21 mouse cellular contexts compared by ENCODE assay signal in genomic region chr15:77089249-77089648, GRCm38 (mm10). TPM values are rescaled to one million over a fixed set of nuclear protein-coding genes. Genes with fewer than 3 reads are reported as not detected.
DNase-seq lines count a peak whose midpoint lies in the region; ATAC-seq lines count a peak whose summit lies in the region.
"Had no signal": no experiment of that assay in that cellular context is flagged by ENCODE, and none has a peak within 500 bp of the region (broad histone marks: within the 10 kb centered on the region; RNA-seq: fewer than 3 reads in every experiment).

No protein-coding gene starts in this region.

- DNase-seq in hindbrain, embryonic 11.5 days (ENCODE audit: low spot score): no peak
- DNase-seq in kidney, postnatal 25 days: no peak
- DNase-seq in retina, postnatal 1 day: peak; percentile 25
- DNase-seq in retina, embryonic 14.5 days (ENCODE audit: low spot score): no peak
- no peak for DNase-seq in left cerebral cortex, postnatal 10 days (ENCODE audit: extremely low spot score in 1 of 2, low spot score in 2 of 2)
- DNase-seq: adrenal gland, adult 2 months; B cell, adult 2 months; cerebellum, adult 9-10 months; forebrain, postnatal 0 days; gastrocnemius, postnatal 36 days; heart, postnatal 36 days; liver had no signal

- H3K4me2 ChIP-seq in hindbrain, embryonic 13.5 days: no peak overlapping the region
- no peak overlapping the region for H3K4me2 ChIP-seq in hindbrain, embryonic 11.5 days (replicated peaks; ENCODE audit: low read depth, low read length)
- H3K4me2 ChIP-seq in kidney, embryonic 16.5 days (replicated peaks; ENCODE audit: low read depth, low read length): no peak overlapping the region
- H3K4me2 ChIP-seq: midbrain, embryonic 12.5 days had no signal

- WGBS in hindbrain, embryonic 13.5 days: 56% methylated on average over 11 of the region's 11 CpGs
- 80% methylated on average over 11 of the region's 11 CpGs for WGBS in hindbrain, embryonic 11.5 days
- WGBS in kidney, embryonic 16.5 days: 44% methylated on average over 11 of the region's 11 CpGs

- H3K27ac ChIP-seq in hindbrain, embryonic 13.5 days: 0 out of 2 replicates have a peak overlapping the region, but pooled peaks have one; percentile 44
- H3K27ac ChIP-seq in hindbrain, embryonic 11.5 days (ENCODE audit: low read depth, low read length): no peak overlapping the region
- no peak overlapping the region for H3K27ac ChIP-seq in kidney, embryonic 16.5 days (ENCODE audit: low read length)
- H3K27ac ChIP-seq: forebrain, embryonic 10.5 days; midbrain, embryonic 12.5 days had no signal

- no peaks in the 10 kb centered on the region for H3K27me3 ChIP-seq in hindbrain, embryonic 13.5 days
- H3K27me3 ChIP-seq in hindbrain, embryonic 11.5 days (ENCODE audit: control insufficient read depth, insufficient read depth, low read length): no peaks in the 10 kb centered on the region
- no peaks in the 10 kb centered on the region for H3K27me3 ChIP-seq in kidney, embryonic 16.5 days (ENCODE audit: insufficient read depth, low read length)
- H3K27me3 ChIP-seq: midbrain, embryonic 12.5 days had no signal

- peaks cover 18% of the 10 kb centered on the region for H3K4me1 ChIP-seq in hindbrain, embryonic 13.5 days (replicated peaks)
- no peaks in the 10 kb centered on the region for H3K4me1 ChIP-seq in hindbrain, embryonic 11.5 days (replicated peaks; ENCODE audit: control insufficient read depth, insufficient read depth, low read length)
- H3K4me1 ChIP-seq in kidney, embryonic 16.5 days (ENCODE audit: insufficient read depth, low read length): peaks cover 14% of the 10 kb centered on the region; the same call in 1 of the 2 replicates
- H3K4me1 ChIP-seq: midbrain, embryonic 12.5 days had no signal

- peaks cover 70% of the 10 kb centered on the region for H3K36me3 ChIP-seq in hindbrain, embryonic 13.5 days
- H3K36me3 ChIP-seq in hindbrain, embryonic 11.5 days (ENCODE audit: control insufficient read depth, insufficient read depth, low read length): peaks cover 7% of the 10 kb centered on the region; the same call in 1 of the 2 replicates
- peaks cover 27% of the 10 kb centered on the region for H3K36me3 ChIP-seq in kidney, embryonic 16.5 days (ENCODE audit: insufficient read depth, low read length)

- H3K4me3 ChIP-seq in hindbrain, embryonic 13.5 days: no peak overlapping the region
- no peak overlapping the region for H3K4me3 ChIP-seq in hindbrain, embryonic 11.5 days (ENCODE audit: low read depth, low read length)
- H3K4me3 ChIP-seq in kidney, embryonic 16.5 days (ENCODE audit: low read length): no peak overlapping the region
- H3K4me3 ChIP-seq: forebrain, embryonic 10.5 days; midbrain, embryonic 12.5 days had no signal

- no peak overlapping the region for H3K9ac ChIP-seq in hindbrain, embryonic 13.5 days
- H3K9ac ChIP-seq in hindbrain, embryonic 11.5 days (ENCODE audit: low read depth, low read length): no peak overlapping the region
- no peak overlapping the region for H3K9ac ChIP-seq in kidney, embryonic 16.5 days (replicated peaks; ENCODE audit: low read length)
- H3K9ac ChIP-seq: forebrain, postnatal 0 days; midbrain, embryonic 12.5 days had no signal

- H3K9me3 ChIP-seq in hindbrain, embryonic 13.5 days: no peaks in the 10 kb centered on the region
- no peaks in the 10 kb centered on the region for H3K9me3 ChIP-seq in hindbrain, embryonic 11.5 days (ENCODE audit: control insufficient read depth, low read length)
- no peaks in the 10 kb centered on the region for H3K9me3 ChIP-seq in kidney, embryonic 16.5 days (ENCODE audit: low read length)
- H3K9me3 ChIP-seq: forebrain, embryonic 10.5 days; midbrain, embryonic 12.5 days had no signal

- intact Hi-C loops in left cerebral cortex, postnatal 10 days (cut with DNase I): no loop called here

- ATAC-seq in hindbrain, embryonic 13.5 days (ENCODE audit: low FRiP score): no peak
- no peak for ATAC-seq in hindbrain, embryonic 11.5 days (ENCODE audit: low FRiP score)
- ATAC-seq in kidney, embryonic 16.5 days (ENCODE audit: low FRiP score, low TSS enrichment): peak; percentile 65
- ATAC-seq: forebrain, postnatal 0 days; inflammation-experienced regulatory T-cells, adult 6 months; lung, postnatal 0 days had no signal

RNA-seq across cellular contexts. Expression of gene Mb, which starts 38.8 kb away (rescaled TPM):
- 0.44 and 0.62 TPM in 2 replicates for polyA plus RNA-seq in hindbrain, embryonic 13.5 days (2015; fragmentation: Nextera tagmentation; extraction: Ambion mirVana)
- 0.39 and 0.53 TPM in 2 replicates for polyA plus RNA-seq in hindbrain, embryonic 11.5 days (2014; fragmentation: Nextera tagmentation; extraction: Ambion mirVana)
- polyA plus RNA-seq in kidney, embryonic 16.5 days (2015; fragmentation: Nextera tagmentation; extraction: Ambion mirVana): 0.64 and 0.71 TPM in 2 replicates
- not detected for total RNA-seq in left cerebral cortex, postnatal 10 days (2021)
- total RNA-seq: megakaryocyte progenitor cell, adult 5-6 weeks had no signal
- polyA plus RNA-seq: adrenal gland, adult 2 months; inflammation-experienced regulatory T-cells, adult 6 months; midbrain, embryonic 12.5 days; small intestine, adult 2 months had no signal

RNA-seq across cellular contexts. Expression of gene Apol6, which starts 44.7 kb away (rescaled TPM):
- not detected in 2 replicates for polyA plus RNA-seq in hindbrain, embryonic 13.5 days (2015; fragmentation: Nextera tagmentation; extraction: Ambion mirVana)
- polyA plus RNA-seq in hindbrain, embryonic 11.5 days (2014; fragmentation: Nextera tagmentation; extraction: Ambion mirVana): not detected in 2 replicates
- polyA plus RNA-seq in kidney, embryonic 16.5 days (2015; fragmentation: Nextera tagmentation; extraction: Ambion mirVana): not detected in 2 replicates
- under 1 TPM in 1 of 2 experiments, not detected in 1; 0.32 TPM for total RNA-seq in left cerebral cortex, postnatal 10 days (2021)
- total RNA-seq: layer of hippocampus, postnatal 25 days; megakaryocyte progenitor cell, adult 5-6 weeks had no signal
- polyA plus RNA-seq: forebrain, postnatal 0 days; lung, postnatal 0 days; midbrain, embryonic 12.5 days had no signal
